Mouse (Mus musculus): ENCODE data around the gene Lca5. TPM values are rescaled to one million over a fixed set of nuclear protein-coding genes. Genes with fewer than 3 reads are reported as not detected.

Gene Lca5
- polyA plus RNA-seq, 1 experiment from 2014 or later: 14.5 TPM

- WGBS: 79% methylated on average over 9 of the region's 9 CpGs
- peaks cover 14% of the 10 kb centered on the region; the same call in 1 of the 2 replicates for H3K4me1 ChIP-seq (replicated peaks)
- H3K9ac ChIP-seq: no peak overlapping the region
- H3K4me3 ChIP-seq: no peak overlapping the region
- no peaks in the 10 kb centered on the region for H3K9me3 ChIP-seq (replicated peaks)
- no peak for ATAC-seq (ENCODE audit: insufficient number of reproducible peaks, low FRiP score)
- no peak overlapping the region for H3K4me2 ChIP-seq
- H3K27me3 ChIP-seq (replicated peaks): no peaks in the 10 kb centered on the region
- H3K36me3 ChIP-seq: peaks cover 9% of the 10 kb centered on the region
- H3K27ac ChIP-seq (ENCODE audit: poor library complexity, severe bottlenecking): no peak overlapping the region
These were observed 51.4 kb downstream of the Lca5 start for GRCm38 (mm10) chr9:83389570-83389969.

GRCm38 (mm10) chr9:83386264-83386855, 54.6 kb downstream of the Lca5 start:
- no peaks in the 10 kb centered on the region for H3K36me3 ChIP-seq
- no peaks in the 10 kb centered on the region for H3K27me3 ChIP-seq (replicated peaks)
- H3K9ac ChIP-seq: no peak overlapping the region
- H3K4me1 ChIP-seq (replicated peaks): peaks cover 14% of the 10 kb centered on the region; the same call in 1 of the 2 replicates
- no peak overlapping the region for H3K4me3 ChIP-seq
- no peak overlapping the region for H3K27ac ChIP-seq (ENCODE audit: poor library complexity, severe bottlenecking)
- WGBS: 73% methylated on average over 5 of the region's 5 CpGs
- no peaks in the 10 kb centered on the region for H3K9me3 ChIP-seq (replicated peaks)
- no peak overlapping the region for H3K4me2 ChIP-seq
- ATAC-seq (ENCODE audit: insufficient number of reproducible peaks, low FRiP score): 0 out of 2 replicates have a peak, but pooled peaks have one; percentile 39

GRCm38 (mm10) chr9:83385301-83385700, 55.6 kb downstream of the Lca5 start:
- H3K4me2 ChIP-seq: no peak overlapping the region
- no peaks in the 10 kb centered on the region for H3K27me3 ChIP-seq (replicated peaks)
- ATAC-seq (ENCODE audit: insufficient number of reproducible peaks, low FRiP score): no peak
- H3K4me3 ChIP-seq: no peak overlapping the region
- no peaks in the 10 kb centered on the region for H3K9me3 ChIP-seq (replicated peaks)
- H3K4me1 ChIP-seq (replicated peaks): peaks cover 14% of the 10 kb centered on the region; the same call in 1 of the 2 replicates
- H3K27ac ChIP-seq (ENCODE audit: poor library complexity, severe bottlenecking): no peak overlapping the region
- no peaks in the 10 kb centered on the region for H3K36me3 ChIP-seq
- H3K9ac ChIP-seq: no peak overlapping the region
- 31% methylated on average over 6 of the region's 6 CpGs for WGBS

GRCm38 (mm10) chr9:83383235-83383634, 57.7 kb downstream of the Lca5 start:
- H3K4me1 ChIP-seq (replicated peaks): peaks cover 14% of the 10 kb centered on the region; the same call in 1 of the 2 replicates
- no peak overlapping the region for H3K27ac ChIP-seq (ENCODE audit: poor library complexity, severe bottlenecking)
- ATAC-seq (ENCODE audit: insufficient number of reproducible peaks, low FRiP score): no peak
- H3K9ac ChIP-seq: no peak overlapping the region
- 63% methylated on average over 3 of the region's 3 CpGs for WGBS
- H3K4me3 ChIP-seq: no peak overlapping the region
- H3K27me3 ChIP-seq (replicated peaks): no peaks in the 10 kb centered on the region
- no peaks in the 10 kb centered on the region for H3K36me3 ChIP-seq
- H3K4me2 ChIP-seq: no peak overlapping the region
- H3K9me3 ChIP-seq (replicated peaks): no peaks in the 10 kb centered on the region

GRCm38 (mm10) chr9:83382775-83383174, 58.2 kb downstream of the Lca5 start:
- H3K4me2 ChIP-seq: no peak overlapping the region
- WGBS: 60% methylated on average over 3 of the region's 3 CpGs
- no peak overlapping the region for H3K9ac ChIP-seq
- H3K4me1 ChIP-seq (replicated peaks): peaks cover 14% of the 10 kb centered on the region; the same call in 1 of the 2 replicates
- no peaks in the 10 kb centered on the region for H3K27me3 ChIP-seq (replicated peaks)
- H3K9me3 ChIP-seq (replicated peaks): no peaks in the 10 kb centered on the region
- no peaks in the 10 kb centered on the region for H3K36me3 ChIP-seq
- H3K4me3 ChIP-seq: no peak overlapping the region
- ATAC-seq (ENCODE audit: insufficient number of reproducible peaks, low FRiP score): no peak
- no peak overlapping the region for H3K27ac ChIP-seq (ENCODE audit: poor library complexity, severe bottlenecking)

- Histone ChIP-seq H3K27ac (ENCODE audit: poor library complexity, severe bottlenecking) (no peak overlapping the region), H3K4me1 (replicated peaks) (peaks cover 9% of the 10 kb centered on the region; the same call in 1 of the 2 replicates), H3K9ac (no peak overlapping the region), H3K4me2 (no peak overlapping the region), H3K27me3 (replicated peaks) (no peaks in the 10 kb centered on the region), H3K9me3 (replicated peaks) (no peaks in the 10 kb centered on the region), H3K4me3 (no peak overlapping the region), H3K36me3 (no peaks in the 10 kb centered on the region)
- no peak for ATAC-seq (ENCODE audit: insufficient number of reproducible peaks, low FRiP score)
These were observed 59.6 kb downstream of the Lca5 start for GRCm38 (mm10) chr9:83381317-83381716.

GRCm38 (mm10) chr9:83379661-83380060, 61.3 kb downstream of the Lca5 start:
- Histone ChIP-seq H3K4me2 (no peak overlapping the region), H3K27ac (ENCODE audit: poor library complexity, severe bottlenecking) (no peak overlapping the region), H3K9me3 (replicated peaks) (no peaks in the 10 kb centered on the region), H3K4me3 (no peak overlapping the region), H3K4me1 (replicated peaks) (peaks cover 8% of the 10 kb centered on the region; the same call in 1 of the 2 replicates), H3K27me3 (replicated peaks) (no peaks in the 10 kb centered on the region), H3K36me3 (no peaks in the 10 kb centered on the region), H3K9ac (no peak overlapping the region)
- WGBS: 75% methylated on average over 10 of the region's 10 CpGs
- no peak for ATAC-seq (ENCODE audit: insufficient number of reproducible peaks, low FRiP score)

GRCm38 (mm10) chr9:83377132-83377531, 63.8 kb downstream of the Lca5 start:
- no peak overlapping the region for H3K4me3 ChIP-seq
- ATAC-seq (ENCODE audit: insufficient number of reproducible peaks, low FRiP score): no peak
- H3K36me3 ChIP-seq: no peaks in the 10 kb centered on the region
- H3K27ac ChIP-seq (ENCODE audit: poor library complexity, severe bottlenecking): no peak overlapping the region
- H3K27me3 ChIP-seq (replicated peaks): no peaks in the 10 kb centered on the region
- peaks cover 8% of the 10 kb centered on the region; the same call in 1 of the 2 replicates for H3K4me1 ChIP-seq (replicated peaks)
- 51% methylated on average over 2 of the region's 2 CpGs for WGBS
- no peak overlapping the region for H3K9ac ChIP-seq
- no peaks in the 10 kb centered on the region for H3K9me3 ChIP-seq (replicated peaks)
- H3K4me2 ChIP-seq: no peak overlapping the region

GRCm38 (mm10) chr9:83375522-83376176, 65.3 kb downstream of the Lca5 start:
- H3K4me2 ChIP-seq: no peak overlapping the region
- no peak overlapping the region for H3K27ac ChIP-seq (ENCODE audit: poor library complexity, severe bottlenecking)
- H3K27me3 ChIP-seq (replicated peaks): no peaks in the 10 kb centered on the region
- no peaks in the 10 kb centered on the region for H3K36me3 ChIP-seq
- H3K4me1 ChIP-seq (replicated peaks): peaks cover 8% of the 10 kb centered on the region; the same call in 1 of the 2 replicates
- 19% methylated on average over 4 of the region's 4 CpGs for WGBS
- no peaks in the 10 kb centered on the region for H3K9me3 ChIP-seq (replicated peaks)
- no peak overlapping the region for H3K4me3 ChIP-seq
- ATAC-seq (ENCODE audit: insufficient number of reproducible peaks, low FRiP score): no peak
- H3K9ac ChIP-seq: no peak overlapping the region

- Histone ChIP-seq H3K9ac (no peak overlapping the region), H3K4me3 (no peak overlapping the region), H3K9me3 (replicated peaks) (no peaks in the 10 kb centered on the region), H3K4me1 (replicated peaks) (peaks cover 8% of the 10 kb centered on the region; the same call in 1 of the 2 replicates), H3K27me3 (replicated peaks) (no peaks in the 10 kb centered on the region), H3K27ac (ENCODE audit: poor library complexity, severe bottlenecking) (no peak overlapping the region), H3K36me3 (no peaks in the 10 kb centered on the region), H3K4me2 (no peak overlapping the region)
- WGBS: 31% methylated on average over 1 of the region's 1 CpGs
- ATAC-seq (ENCODE audit: insufficient number of reproducible peaks, low FRiP score): no peak
These were observed 70.0 kb downstream of the Lca5 start for GRCm38 (mm10) chr9:83370907-83371306.

- Histone ChIP-seq H3K9me3 (replicated peaks) (no peaks in the 10 kb centered on the region), H3K4me2 (no peak overlapping the region), H3K4me3 (no peak overlapping the region), H3K27me3 (replicated peaks) (no peaks in the 10 kb centered on the region), H3K36me3 (no peaks in the 10 kb centered on the region), H3K9ac (no peak overlapping the region), H3K4me1 (replicated peaks) (no peaks in the 10 kb centered on the region), H3K27ac (ENCODE audit: poor library complexity, severe bottlenecking) (no peak overlapping the region)
- ATAC-seq (ENCODE audit: insufficient number of reproducible peaks, low FRiP score): no peak
- WGBS: 85% methylated on average over 1 of the region's 1 CpGs
These were observed 72.7 kb downstream of the Lca5 start for GRCm38 (mm10) chr9:83368234-83368633.
